Mouse (Mus musculus) lung, postnatal 14 days (tissue): Measurements from ENCODE around the gene Alg11.

Source experiments
- DNase-seq: peaks from one replicate; pipeline ENCODE4 v3.0.0; 2021

Gene Alg11

DNA sequence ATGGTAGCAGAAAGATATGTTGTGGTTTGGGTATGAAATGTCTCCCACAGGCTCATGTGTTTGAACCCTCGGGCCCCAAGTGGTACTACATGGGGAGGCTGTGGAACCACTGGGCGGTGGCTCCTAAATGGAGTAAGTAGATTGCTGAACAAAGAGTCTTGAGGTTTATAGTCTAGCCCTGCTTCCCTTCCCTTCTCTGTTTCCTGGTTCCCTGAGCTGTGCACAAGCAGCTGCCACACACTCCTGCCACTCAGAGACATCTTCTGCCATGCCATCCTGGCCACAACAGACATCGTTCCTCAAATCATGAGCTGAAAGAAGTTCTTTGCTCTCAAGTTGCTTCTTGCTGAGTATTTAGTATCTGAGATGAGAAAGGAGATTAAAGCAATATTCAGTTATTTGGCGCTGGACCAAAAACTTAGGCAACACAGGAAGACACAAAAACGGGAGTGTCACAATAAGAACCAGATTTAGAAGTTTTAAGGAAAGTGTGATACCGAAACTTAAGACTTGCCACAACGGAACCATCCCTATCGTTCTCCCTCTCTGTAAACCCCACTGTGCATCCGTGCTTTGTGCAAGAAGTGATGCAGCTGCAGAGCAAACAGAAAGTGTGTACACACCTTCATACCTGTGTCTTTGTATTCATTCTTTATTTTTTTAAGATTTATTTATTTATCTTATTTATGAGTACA lies 18.9 kb downstream of the Alg11 start:
- DNase-seq: no peak

DNA sequence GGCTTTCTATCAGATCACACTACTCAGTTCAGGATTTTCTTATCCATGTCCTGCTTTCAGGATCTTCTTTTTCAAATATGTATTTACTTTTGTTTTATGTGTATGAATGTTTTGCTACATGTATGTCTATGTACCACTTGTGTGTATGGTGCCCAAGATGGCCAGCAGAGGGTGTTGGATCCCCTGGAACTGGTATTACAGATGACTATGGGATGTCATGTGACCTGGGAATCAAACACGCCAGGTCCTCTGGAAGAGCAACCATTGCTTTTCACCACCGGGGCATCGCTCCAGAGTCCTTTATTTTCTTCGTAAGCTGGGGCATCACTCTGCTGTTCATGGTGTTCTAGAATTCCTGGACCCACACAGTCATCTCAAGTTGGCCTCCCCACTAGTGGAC lies 28.7 kb downstream of the Alg11 start:
- no peak for DNase-seq

DNA sequence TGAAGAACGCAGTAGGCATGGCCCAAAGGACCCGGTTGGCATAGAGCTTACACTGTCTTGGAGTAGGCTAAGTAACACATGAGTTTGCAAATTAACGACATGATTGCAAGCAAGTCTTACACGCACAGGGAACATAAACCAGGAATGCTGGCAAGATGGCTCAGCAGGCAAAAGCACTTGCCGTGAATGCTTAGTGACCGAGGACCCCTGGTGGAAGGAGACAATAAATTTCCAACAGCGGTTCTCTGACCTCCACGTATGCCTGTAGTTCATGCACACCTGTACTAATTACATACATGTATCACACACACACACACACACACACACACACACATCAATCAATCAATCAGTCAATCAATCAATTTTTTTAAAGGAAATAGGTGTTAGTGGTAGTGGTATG lies 31.0 kb downstream of the Alg11 start:
- DNase-seq: peak; percentile 1

DNA sequence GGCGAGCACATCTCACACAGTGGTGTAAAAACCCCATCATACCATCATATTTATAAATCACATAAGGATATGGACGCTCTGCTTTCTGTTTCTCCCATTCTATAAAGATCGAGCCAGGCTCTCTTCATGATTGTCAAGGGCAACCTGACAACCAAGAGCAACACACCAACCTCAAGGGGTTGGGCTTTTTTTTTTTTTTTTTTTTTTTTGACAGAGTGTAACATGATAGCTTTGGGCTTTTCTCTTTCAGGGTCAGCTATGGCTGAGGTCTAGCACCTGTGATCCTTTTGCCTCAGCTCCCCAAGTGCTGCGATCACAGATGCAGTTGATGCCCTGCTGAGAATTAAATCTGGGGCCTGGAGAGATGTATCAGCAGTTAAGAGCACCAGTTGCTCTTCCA lies 46.5 kb downstream of the Alg11 start:
- DNase-seq: no peak
